Mouse (Mus musculus): ENCODE data around the gene Dmrtc1c2.

- TF ChIP-seq CTCF (IDR thresholded peaks at IDR 0.05; ENCODE audit: borderline replicate concordance, extremely low read depth, insufficient read depth, insufficient read length) (no peak), POLR2A (IDR thresholded peaks at IDR 0.05; ENCODE audit: borderline replicate concordance, extremely low read depth, insufficient read depth, insufficient read length, poor library complexity, severe bottlenecking) (no peak)
These were observed 42.1 kb downstream of the Dmrtc1c2 start for GRCm38 (mm10) chrX:102812311-102812710.

All from brain, embryonic 14.5 days (tissue).